Mouse (Mus musculus) heart, adult 18-20 months (tissue): ENCODE results near the gene Fkbp5. TPM values are rescaled to one million over a fixed set of nuclear protein-coding genes. Genes with fewer than 3 reads are reported as not detected.
"Not testable (repeated sequence)": the region's sequence is repeated elsewhere in the genome, so short reads cannot be mapped to it uniquely, and the experiment has no call there.

Experiments
- DNase-seq, 2 experiments: peaks; one replicate each; pipeline ENCODE4 v3.0.0; 2021 to 2022; ENCODE audit warnings: mixed read lengths in 1 of 2
- total RNA-seq, 2 experiments: library from RNA; stranded (reverse); gene quantifications; 2 replicates each; pipeline ENCODE4 v1.2.3; 2021

Gene Fkbp5
- total RNA-seq, 2 experiments from 2014 or later, result 65.4 to 103 TPM

DNA sequence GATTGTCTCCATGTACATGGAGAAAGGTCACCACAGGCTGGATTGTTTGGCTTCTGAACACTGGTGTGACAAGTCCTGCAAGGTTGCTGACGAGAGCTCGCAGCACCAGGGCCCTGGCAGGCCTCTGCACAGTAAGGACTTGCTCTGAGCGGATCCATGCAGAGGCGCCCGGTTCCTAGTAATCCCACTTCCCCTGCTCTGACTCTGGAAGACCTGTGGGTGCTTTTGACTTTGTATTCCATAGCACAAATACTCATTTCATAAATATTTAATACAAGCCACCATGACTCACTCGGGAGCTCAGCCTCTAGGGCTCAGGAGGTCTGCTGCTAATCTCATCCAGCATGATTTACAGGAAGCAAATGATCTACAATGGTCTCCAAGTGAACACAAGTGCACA is 97.7 kb downstream of the Fkbp5 start:
- peak; percentile 42 to 63 for DNase-seq

DNA sequence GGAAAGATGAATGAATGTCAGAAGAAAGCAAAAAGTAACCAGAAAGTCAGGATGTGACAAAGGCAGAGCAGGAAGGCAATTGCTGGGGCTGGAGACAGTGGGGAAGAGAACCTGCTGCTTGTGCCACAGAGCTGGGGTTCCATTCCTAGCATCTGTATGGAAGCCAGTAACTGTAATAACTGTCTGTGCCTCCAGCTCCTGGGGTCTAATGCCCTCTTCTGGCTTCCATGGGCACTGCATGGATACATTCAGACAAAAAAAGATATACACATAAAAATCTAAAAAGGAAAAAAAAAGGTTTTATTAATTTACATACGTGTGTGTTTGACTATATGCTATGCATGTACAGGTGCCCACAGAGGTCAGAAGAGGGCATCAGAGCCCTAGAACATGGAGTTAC is 98.4 kb downstream of the Fkbp5 start:
- DNase-seq, result no peak

DNA sequence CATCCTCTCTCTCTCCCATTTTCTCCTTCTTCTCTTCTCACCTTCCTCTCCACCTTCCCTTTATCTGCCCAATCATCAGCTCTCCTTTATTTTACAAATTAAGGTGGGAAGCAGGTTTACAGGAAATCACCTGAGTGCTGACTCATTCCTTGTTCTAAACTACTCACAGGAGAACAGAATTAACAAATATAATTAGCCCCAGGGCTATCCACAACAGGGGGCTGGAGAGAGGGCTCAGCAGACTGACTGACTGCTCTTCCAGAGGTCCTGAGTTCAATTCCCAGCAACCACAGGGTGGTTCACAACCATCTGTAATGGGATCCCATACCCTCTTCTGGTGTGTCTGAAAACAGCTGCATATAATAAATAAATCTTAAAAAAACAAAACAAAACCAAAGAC is 98.8 kb downstream of the Fkbp5 start:
- not testable (repeated sequence) for DNase-seq

DNA sequence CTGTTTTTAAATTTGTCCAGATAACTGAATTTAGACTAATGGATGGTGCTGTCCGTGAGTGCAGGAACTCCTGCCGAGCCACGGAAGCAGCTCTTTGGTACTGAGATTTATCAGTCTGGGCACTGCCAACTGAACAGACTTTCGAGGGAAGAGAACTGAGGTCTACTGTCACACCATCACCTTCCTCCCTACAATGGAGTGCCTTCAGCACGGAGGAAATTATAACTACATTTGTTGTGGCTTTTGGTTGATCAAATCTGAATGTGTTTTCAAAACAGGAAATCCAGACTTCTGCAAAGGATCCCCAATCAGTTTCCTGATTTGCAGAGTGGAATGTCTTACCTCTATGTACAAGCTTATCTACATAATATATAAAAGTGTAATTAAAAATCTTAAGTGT is 99.6 kb downstream of the Fkbp5 start:
- DNase-seq, result no peak

DNA sequence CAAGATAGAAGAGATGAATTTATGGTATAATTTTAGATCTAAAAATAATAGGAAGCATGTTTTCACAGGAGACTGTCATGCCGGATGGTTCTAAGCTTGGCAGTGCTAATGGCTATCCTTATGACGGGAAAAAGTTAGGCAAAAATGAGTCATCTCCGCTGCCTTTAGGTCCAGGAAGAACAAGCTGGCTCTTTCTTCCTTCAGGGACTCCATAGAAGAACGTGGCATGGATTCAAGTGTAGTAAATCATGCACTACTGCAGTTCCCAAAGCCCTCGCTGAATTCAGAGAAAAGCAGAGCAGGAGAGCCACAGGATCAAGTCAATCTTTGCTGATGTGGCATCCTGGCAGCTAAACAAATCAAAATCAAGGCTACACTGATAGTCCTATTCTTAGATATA is 102.1 kb downstream of the Fkbp5 start:
- DNase-seq, result no peak

DNA sequence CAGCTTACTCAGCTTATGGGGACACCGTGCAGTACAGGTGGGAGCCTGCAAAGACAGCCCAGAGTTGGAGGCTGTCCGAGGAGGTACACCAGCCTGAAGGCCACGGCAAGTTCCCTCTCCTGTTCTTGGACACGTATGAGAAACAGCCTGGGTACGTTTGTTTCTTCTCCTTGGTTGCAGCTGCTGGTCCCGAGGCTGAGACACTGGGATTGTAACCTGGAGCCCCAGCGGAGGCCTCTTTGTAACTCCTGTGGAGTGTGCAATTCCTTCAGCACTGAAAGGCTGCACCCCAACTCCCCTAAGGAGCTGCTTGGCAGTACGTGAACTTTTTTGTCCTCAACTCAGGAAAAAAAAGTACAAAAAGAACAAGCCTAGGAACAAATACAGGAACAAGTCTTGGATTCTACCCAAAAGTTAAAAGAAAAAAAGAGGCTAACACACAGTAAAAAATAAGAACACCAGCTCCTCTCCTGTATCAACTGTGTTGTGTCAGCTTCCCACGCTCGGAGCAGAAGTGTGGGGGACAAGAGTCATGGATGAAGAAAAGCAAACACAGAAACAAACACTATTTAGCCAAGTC is 105.9 kb downstream of the Fkbp5 start:
- DNase-seq, result peak in 1 of 2 experiments; percentile 42

DNA sequence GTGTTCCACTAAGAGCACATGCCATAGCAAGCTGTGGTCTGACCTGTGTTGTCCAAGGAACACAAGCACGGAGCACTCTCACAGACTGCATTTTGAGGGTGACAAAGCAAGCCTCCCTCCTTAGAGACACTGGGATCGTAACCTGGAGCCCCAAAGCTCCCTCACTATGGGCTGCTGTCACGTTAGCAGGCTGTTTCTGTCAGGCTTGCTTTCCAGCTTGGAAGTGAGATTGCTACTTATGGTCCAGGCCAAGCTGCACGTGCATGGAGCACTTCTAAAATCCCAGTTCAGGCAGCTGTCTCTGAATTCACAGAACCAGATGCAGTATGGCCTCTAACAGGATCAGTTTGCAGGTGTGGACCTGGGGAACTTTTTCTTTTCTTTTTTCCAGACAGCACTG is 106.6 kb downstream of the Fkbp5 start:
- DNase-seq, result no peak

DNA sequence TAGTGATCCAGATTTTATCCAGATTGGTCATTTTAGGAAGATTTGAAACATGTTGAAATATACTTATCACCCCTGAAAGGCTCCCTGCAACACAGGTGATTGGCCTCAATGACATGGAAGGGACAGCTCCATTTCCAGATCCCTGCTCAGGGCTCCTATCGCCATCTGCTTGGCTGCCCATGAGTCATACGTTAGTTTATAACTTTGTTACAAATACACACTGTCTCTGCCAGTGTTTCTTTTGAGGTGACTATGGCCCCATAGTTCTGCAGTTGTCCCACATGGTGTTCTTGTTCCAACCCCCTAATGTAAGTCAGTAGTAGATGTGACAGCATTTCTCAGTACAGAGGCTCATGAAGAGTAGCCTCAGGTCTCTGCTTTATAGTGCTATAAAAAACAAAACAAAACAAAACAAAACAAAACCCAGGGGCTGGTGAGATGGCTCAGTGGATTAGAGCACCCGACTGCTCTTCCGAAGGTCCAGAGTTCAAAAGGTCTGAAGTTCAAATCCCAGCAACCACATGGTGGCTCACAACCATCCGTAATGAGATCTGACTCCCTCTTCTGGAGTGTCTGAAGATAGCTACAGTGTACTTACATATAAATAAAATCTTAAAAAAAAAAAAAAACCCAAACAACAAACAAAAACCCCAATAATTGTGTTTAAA is 108.9 kb downstream of the Fkbp5 start:
- DNase-seq, result no peak

DNA sequence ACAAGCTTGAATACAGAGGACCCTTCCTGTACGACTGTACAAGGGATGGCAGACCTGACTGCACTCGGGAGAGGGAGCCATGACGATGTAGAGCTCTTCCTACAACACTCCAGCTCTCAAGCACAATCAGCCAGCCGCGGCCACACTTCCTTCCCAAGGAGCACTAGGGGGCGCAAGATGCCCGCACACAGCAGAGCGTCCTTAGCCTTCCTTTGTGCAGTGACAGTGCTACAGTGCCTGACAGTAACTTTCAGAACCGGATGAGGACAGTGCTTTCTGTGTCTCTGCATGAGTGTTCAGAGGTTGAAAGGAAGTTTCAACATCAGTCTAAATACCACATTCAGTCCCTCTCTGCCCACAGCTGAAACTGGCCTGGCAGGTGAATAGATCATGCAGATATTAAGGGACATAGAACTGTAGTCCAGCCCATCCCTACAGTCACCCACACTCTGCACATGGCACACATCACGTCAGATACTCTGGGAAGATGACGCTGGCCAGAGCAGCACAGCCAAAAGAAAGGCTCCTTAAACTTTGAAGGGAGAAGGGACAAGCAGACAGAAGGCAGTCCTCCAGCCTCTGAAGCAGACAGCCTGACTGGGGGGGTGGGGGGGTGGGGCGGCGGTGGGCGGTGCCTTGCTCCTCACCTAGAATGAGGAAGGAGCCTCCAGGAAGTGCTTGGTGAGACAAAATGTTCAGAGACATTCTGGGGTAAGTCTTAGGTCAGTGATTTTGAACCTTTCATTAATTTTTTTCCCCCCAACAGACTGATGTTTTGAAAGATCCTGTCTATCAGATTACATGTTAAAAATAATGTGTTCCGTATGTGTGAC is 109.7 kb downstream of the Fkbp5 start:
- DNase-seq, result peak; percentile 87 to 89

DNA sequence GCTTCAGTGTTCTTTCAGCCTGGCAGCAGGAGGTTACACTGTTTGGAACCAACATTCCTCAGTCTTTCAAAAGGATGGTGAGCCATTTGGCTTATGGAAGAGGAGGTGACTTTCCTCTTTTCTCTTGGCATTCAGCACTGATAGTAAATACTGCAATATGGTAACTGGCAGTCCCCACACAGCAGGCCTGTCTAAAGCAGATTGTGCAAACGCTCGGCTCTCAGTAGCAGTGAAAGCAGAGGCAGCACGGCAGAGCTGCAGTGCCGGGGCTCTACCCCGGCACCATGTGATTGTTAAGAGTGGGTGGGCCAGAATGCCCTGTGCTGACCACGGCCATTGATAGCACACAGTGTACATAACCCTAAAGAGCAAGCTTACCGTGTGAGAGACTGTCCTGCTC is 110.9 kb downstream of the Fkbp5 start:
- no peak for DNase-seq

DNA sequence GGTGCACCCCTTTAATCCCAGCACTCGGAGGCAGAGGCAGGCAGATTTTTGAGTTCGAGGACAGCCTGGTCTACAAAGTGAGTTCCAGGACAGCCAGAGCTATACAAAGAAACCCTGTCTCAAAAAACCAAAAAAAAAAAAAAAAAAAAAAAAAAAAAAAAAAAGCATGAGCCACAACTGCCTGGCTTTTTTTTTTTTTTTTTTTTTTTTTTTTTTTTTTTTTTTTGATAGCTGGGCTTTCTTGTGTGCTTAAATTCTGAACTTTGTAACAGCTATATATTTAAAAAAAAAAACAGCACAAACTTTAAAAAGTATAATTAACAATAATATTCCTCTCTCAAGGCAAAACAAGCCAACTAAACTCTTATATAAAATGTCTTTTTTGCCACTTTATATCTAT is 112.6 kb downstream of the Fkbp5 start:
- DNase-seq, result not testable (repeated sequence)

DNA sequence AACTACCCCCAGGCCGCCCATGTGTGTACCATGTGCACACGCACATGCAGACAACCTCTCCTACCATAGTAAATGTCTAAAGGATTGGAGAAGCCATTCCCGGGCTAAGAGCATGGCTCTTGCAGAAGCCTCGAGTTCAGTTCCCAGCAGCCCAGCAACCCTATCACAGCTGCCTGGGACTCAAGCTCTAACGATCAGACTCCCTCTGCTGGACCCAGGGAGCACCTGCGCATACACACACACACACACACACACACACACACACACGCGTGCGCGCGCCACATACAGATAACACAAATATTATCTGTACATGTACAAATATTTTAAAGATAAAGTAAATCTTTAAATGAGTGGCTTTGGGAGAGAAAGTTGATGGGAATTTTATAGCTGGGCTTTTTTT is 113.0 kb downstream of the Fkbp5 start:
- DNase-seq, result no peak

DNA sequence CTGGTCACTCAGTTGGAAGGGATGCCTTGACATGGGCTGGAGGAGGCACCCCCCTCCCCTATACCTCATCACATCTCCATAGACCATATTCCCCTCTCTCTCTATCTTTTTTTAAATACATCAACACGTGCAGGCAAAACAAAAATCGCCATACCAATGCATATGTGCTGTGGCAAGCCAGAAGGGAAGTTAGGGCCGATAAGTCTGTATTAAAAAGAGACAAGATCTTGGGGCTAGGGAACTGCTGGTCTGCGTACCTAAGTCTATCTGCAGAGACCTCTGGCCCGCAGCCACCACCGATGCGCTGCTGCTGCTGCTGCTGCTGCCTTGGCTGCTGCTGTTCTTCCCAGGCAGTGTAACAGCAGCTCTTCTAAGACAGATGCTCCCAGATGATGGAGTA is 122.3 kb downstream of the Fkbp5 start:
- DNase-seq, result no peak

DNA sequence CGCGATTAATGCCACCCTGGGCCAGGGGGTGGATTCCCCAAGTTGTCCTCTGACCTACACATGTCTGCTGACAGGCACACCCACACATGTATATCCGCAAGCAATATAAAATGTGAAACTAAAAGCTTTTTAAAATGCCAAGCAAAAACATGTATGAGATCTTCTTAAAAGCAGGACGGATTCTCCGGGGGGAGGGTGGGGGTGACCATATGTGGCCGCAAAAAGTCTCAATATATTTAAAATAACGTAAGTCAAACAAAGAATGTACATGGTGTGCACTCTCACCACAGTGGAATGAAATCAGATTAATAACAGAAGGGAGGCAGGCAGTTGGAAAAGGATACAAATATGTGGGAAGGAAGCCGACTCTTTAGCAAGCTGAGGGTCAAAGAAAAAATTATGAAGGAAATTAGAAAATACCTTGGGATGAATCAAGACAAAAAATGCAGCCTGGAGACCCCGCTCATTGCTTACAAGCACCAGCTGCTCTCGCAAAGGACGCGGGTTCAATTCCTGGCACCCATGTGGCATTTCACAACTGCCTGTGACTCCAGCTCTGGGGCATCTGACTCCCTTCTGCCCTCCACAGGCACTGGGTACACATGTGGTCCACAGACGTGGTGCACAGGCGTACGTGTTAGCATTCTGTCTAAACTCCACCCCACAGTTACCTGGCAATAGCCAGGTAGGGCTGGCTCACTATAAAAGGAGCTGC is 123.1 kb downstream of the Fkbp5 start:
- DNase-seq, result no peak

DNA sequence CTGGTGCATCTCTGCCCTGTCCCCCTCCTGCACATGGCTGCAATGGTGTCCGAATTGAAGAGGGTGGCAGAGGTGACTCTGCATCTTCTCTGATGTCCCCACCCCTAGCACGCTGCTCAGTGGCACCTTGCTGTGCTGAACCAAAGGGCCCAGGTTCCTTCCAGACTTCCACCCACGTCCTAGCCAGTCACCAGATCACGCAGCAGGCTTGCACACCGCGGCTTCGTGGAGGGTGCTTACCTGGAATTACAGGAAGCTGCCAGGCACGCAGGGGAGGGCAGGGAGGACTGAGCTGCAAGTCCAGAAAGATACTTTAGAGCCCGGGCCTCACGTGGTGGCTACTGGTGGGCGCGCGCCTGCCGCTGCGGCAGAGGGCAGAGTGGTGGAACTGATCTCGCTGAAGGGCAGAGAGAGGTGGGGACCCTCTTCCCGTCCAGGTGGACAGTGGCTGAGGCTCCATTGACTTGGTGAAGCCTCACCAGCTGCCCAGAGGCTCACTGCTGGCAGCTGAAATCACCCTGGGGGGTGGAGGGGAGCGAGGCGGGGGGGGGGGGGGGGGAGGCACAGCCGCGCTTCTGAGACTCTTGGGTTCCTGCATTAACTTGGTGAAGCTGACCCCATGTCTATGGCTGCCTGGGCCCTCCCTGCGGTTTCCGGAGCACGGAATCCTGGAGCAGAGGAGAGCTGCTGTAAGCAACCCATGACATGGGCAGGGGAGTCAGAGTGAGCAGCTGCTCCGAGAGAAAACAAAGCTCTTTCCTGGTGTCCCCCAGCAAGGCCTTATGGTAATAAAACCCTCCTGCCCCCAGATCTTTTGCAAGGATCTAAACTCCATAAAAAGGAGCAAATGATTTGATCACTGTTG is 125.5 kb downstream of the Fkbp5 start:
- no peak for DNase-seq

DNA sequence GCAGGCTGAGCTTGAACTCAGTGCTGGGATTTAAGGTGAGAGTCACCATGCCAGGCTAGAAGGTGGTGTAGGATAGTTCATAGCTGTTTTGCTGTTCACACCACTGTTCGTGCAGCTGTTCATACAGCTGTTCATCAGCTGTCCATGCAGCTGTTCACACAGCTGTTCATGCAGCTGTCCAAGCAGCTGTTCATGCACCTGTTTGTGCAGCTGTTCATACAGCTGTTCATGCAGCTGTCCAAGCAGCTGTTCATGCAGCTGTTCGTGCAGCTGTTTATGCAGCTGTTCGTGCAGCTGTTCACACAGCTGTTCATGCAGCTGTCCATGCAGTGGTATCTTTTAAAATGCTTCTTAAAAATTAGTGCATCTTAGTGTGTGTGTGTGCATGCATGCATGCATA is 128.8 kb downstream of the Fkbp5 start:
- no peak for DNase-seq

DNA sequence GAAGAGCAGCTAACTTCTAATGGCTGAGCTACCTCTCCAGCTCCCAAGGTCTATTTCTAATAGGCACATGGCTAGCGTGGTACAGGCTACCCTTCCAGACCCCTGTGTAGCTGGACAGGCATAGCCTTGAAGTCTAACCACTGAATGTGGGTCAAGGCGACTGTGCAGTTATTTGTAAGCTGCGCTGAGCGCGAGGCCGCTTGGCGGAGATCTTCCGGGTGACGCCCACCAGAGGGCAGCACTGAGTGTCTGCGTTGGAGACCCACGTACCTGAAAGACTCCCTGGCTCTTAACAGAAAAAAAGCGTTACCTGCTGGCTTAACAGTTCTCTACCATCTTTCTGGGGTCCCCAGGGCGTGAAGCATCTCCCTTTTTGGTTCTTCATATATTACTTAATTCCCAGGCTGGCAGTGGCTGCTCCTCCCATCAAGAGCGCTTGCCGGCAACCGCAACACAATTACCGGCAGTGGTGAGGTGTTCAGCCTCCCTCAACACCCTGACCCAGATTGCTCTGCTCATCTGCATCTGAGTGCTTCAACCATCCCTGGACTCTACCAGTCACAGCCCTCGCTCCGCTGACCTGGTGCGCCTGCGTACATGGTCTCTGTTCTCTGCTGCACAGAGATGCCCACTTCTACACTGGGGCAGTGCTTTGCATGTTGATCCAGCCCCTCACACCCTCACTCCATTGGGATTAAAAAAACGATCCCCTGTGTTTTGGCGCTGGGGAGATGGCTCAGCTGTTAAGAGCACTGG is 131.0 kb downstream of the Fkbp5 start:
- DNase-seq, result peak; percentile 73 to 90

DNA sequence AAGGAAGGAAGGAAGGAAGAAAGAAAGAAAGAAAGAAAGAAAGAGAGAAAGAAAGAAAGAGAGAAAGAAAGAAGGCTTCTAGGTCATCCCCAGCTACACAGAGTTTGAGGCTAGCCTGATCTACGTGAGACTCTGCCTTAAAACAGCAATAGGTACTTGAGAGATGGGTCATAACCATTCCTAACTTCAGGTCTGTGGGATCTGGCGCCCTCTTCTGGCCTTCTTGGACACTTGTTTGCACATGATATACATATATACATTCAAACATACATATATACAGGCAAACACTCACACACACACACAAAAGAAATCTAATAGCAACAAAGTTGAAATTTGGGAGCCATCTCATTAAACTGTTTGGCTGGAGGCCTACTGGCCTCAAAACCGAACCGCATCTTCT is 133.0 kb downstream of the Fkbp5 start:
- DNase-seq, result no peak

DNA sequence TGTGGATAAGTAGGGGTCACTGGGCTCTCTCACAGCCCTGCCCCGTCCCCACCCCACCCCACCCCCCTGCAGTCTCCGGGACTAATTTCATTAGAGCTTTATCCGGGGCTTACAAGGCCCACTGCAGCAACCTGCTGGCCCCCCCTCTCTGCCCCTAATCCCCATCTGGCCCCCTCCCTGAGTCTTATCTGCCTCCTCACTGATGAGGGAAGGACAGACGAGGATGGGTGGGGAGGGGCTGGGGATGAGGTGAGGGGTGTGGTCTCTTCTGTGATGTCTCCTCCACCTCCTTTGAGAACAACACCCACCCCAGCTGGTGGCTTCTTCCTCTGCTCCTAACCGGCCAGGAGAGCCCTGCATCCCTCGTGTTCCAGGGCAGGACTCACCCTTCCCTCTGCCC is 137.1 kb downstream of the Fkbp5 start:
- no peak for DNase-seq

DNA sequence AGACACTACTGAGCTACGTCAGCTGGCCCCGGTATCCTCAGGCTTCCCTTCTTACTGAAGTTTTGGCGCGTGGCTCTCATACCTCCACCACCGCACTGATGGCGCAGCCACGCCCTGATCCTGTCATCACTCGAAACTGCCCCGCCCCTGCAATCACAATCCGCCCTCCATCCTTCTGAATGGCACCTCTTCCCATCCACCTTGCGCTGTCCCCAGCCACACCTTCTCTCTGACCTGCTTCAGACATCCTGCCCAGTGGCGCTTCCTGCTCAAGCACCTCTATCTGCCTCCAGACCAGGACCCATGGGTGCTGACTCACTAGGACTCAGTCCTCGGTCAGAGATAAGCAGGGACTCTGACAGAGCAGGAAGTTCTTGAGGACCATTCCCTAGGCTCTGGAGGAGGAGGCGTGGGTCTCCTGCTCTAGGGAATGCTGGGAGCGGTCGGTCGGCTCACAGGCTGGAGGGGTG is 141.7 kb downstream of the Fkbp5 start:
- DNase-seq, result peak in 1 of 2 experiments; percentile 12

DNA sequence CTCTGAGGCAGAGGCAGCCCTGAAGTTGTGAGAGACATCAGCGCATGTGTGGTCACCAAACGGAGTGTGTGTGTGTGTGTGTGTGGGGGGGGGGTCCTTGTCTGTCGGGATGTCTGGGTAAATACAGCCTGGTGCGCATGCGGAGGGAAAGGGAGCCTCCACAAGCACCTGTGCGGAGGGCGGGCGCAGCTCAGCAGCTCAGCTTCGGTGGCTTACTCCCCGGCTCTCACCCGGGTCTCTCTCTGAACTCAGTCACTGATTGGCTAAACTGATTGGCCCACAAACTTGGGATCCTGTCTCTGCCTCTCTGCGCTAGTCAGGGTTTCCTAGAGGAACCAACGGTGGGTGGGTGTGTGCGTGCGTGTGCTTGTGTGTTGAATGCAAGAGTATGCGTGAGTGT is 142.8 kb downstream of the Fkbp5 start:
- no peak for DNase-seq
